Mouse (Mus musculus): ENCODE data around the gene Pih1h3b. TPM values are rescaled to one million over a fixed set of nuclear protein-coding genes. Genes with fewer than 3 reads are reported as not detected.

Gene Pih1h3b
- polyA plus RNA-seq (2017; shearing (Covaris generic)) = not detected

GRCm38 (mm10) chrX:140062135-140062975 lies at the start of gene Pih1h3b, which contains the start of gene Nup62cl:
Gene Pih1h3b (plus strand): TSS chrX:140062879.
Gene Nup62cl (minus strand): TSS chrX:140062712.

Other genes with a start within 250 kb of the Pih1h3b start
- 0.11 TPM for gene Morc4, start 191.2 kb upstream of the Pih1h3b start, polyA plus RNA-seq (2017; shearing (Covaris generic))
- 13.4 TPM for gene Rbm41, start 64.3 kb upstream of the Pih1h3b start, polyA plus RNA-seq (2017; shearing (Covaris generic))
- not detected for gene Nup62cl, start 167 bp upstream of the Pih1h3b start, polyA plus RNA-seq (2017; shearing (Covaris generic))